Mouse (Mus musculus) kidney, postnatal 14 days (tissue): ENCODE results near the gene Krt6b.
A peak's percentile ranks its signal among the peaks of the same experiment; 100 is the strongest.
"Not testable (repeated sequence)": the region's sequence is repeated elsewhere in the genome, so short reads cannot be mapped to it uniquely, and the experiment has no call there.

Experiments used
- DNase-seq: peaks from one replicate; pipeline ENCODE4 v3.0.0; 2022; ENCODE audit warnings: mixed read lengths

The Krt6b gene

GRCm38 (mm10) chr15:101680187-101680586, at the start of gene Krt6b:
Gene Krt6b (minus strand): TSS chr15:101680287.
- no peak for DNase-seq

- DNase-seq, result no peak
These were observed 44.6 kb upstream of the Krt6b start for GRCm38 (mm10) chr15:101724686-101725085.

GRCm38 (mm10) chr15:101715831-101716230, 35.7 kb upstream of the Krt6b start:
- DNase-seq, result no peak

GRCm38 (mm10) chr15:101714356-101714755, 34.3 kb upstream of the Krt6b start:
- no peak for DNase-seq

GRCm38 (mm10) chr15:101713731-101714130, 33.6 kb upstream of the Krt6b start:
- no peak for DNase-seq

GRCm38 (mm10) chr15:101712720-101713119, 32.6 kb upstream of the Krt6b start, which contains the start of gene Krt5:
Gene Krt5 (minus strand): TSS chr15:101712898.
- no peak for DNase-seq

GRCm38 (mm10) chr15:101708683-101709082, 28.6 kb upstream of the Krt6b start:
- DNase-seq, result no peak

- no peak for DNase-seq
These were observed 27.4 kb upstream of the Krt6b start for GRCm38 (mm10) chr15:101707454-101707853.

GRCm38 (mm10) chr15:101704066-101704465, 24.0 kb upstream of the Krt6b start:
- DNase-seq, result peak; percentile 19

GRCm38 (mm10) chr15:101702380-101702779, 22.3 kb upstream of the Krt6b start:
- DNase-seq, result no peak

GRCm38 (mm10) chr15:101699866-101700265, 19.8 kb upstream of the Krt6b start:
- DNase-seq, result no peak

GRCm38 (mm10) chr15:101699192-101699591, 19.1 kb upstream of the Krt6b start:
- DNase-seq, result no peak

GRCm38 (mm10) chr15:101697326-101698188, 17.5 kb upstream of the Krt6b start:
- no peak for DNase-seq

GRCm38 (mm10) chr15:101694207-101694606, 14.1 kb upstream of the Krt6b start, which contains the start of gene Krt6a:
Gene Krt6a (minus strand): TSS chr15:101694307.
- DNase-seq, result no peak

GRCm38 (mm10) chr15:101690460-101690859, 10.4 kb upstream of the Krt6b start:
- DNase-seq, result not testable (repeated sequence)

GRCm38 (mm10) chr15:101688161-101688560, 8.1 kb upstream of the Krt6b start:
- no peak for DNase-seq

GRCm38 (mm10) chr15:101675978-101676377, 4.1 kb downstream of the Krt6b start:
- DNase-seq, result no peak

- no peak for DNase-seq
These were observed 27.3 kb downstream of the Krt6b start for GRCm38 (mm10) chr15:101652736-101653265.

GRCm38 (mm10) chr15:101647280-101647679, 32.8 kb downstream of the Krt6b start, which contains the start of gene Gm5478:
Gene Gm5478 (minus strand): TSS chr15:101647380.
- no peak for DNase-seq

GRCm38 (mm10) chr15:101627884-101628283, 52.2 kb downstream of the Krt6b start, which contains the start of gene Gm5414:
Gene Gm5414 (minus strand): TSS chr15:101628188.
- DNase-seq, result no peak
